Mouse (Mus musculus) MN1 (cell line): Measurements from ENCODE around the gene Gm12394.
"Not testable (repeated sequence)": the region's sequence is repeated elsewhere in the genome, so short reads cannot be mapped to it uniquely, and the experiment has no call there.

Experiments used
- DNase-seq: peaks from one replicate; pipeline ENCODE4 v3.0.0-alpha.2; 2016; ENCODE audit warnings: low spot score

Gene Gm12394

GRCm38 (mm10) chr4:42860483-42860882 is 3.9 kb upstream of the Gm12394 start:
- not testable (repeated sequence) for DNase-seq

- DNase-seq, result not testable (repeated sequence)
These were observed 2.8 kb downstream of the Gm12394 start, which contains the start of gene Fam205a1 for GRCm38 (mm10) chr4:42853788-42854187. Gene Fam205a1, minus strand, starts transcription at chr4:42853888.

- not testable (repeated sequence) for DNase-seq
These were observed 82.7 kb downstream of the Gm12394 start, which contains the start of gene Ccl21a for GRCm38 (mm10) chr4:42773893-42774292. Gene Ccl21a, minus strand, starts transcription at chr4:42773993.

- not testable (repeated sequence) for DNase-seq
These were observed 100.1 kb downstream of the Gm12394 start, which contains the start of gene Ccl19 for GRCm38 (mm10) chr4:42756477-42756876. Gene Ccl19, minus strand, starts transcription at chr4:42756577.

- not testable (repeated sequence) for DNase-seq
These were observed 121.3 kb downstream of the Gm12394 start, which contains the start of gene 4930578G10Rik for GRCm38 (mm10) chr4:42735245-42735644. Gene 4930578G10Rik, plus strand, starts transcription at chr4:42735545.
